Mouse (Mus musculus): ENCODE results near the gene Npepl1. TPM values are rescaled to one million over a fixed set of nuclear protein-coding genes. Genes with fewer than 3 reads are reported as not detected.

Npepl1 gene
- polyA plus RNA-seq, 1 experiment from 2014 or later, result 35.0 TPM

- H3K27ac ChIP-seq, result no peak overlapping the region
- DNase-seq (ENCODE audit: low spot score), result no peak
- no peaks in the 10 kb centered on the region for H3K27me3 ChIP-seq (ENCODE audit: insufficient read depth, poor library complexity, severe bottlenecking)
- H3K4me1 ChIP-seq (replicated peaks), result no peaks in the 10 kb centered on the region
- H3K9me3 ChIP-seq, result no peaks in the 10 kb centered on the region
- no peak overlapping the region for H3K4me3 ChIP-seq
- 91% methylated on average over 3 of the region's 3 CpGs for WGBS
- no peaks in the 10 kb centered on the region for H3K36me3 ChIP-seq
Observed at GRCm38 (mm10) chr2:174160461-174160860, 50.3 kb downstream of the Npepl1 start.

Other genes with a start within 250 kb of the Npepl1 start
- gene Stx16, start 34.0 kb upstream of the Npepl1 start, polyA plus RNA-seq (2016; fragmentation: Nextera tagmentation; extraction: Ambion mirVana), result 8.3 and 9.1 TPM in 2 replicates
- gene Gnas, start 174.0 kb downstream of the Npepl1 start, polyA plus RNA-seq (2016; fragmentation: Nextera tagmentation; extraction: Ambion mirVana), result 1,166 and 1,270 TPM in 2 replicates
- 10.5 and 13.1 TPM in 2 replicates for gene Gm20721, start 236.4 kb downstream of the Npepl1 start, polyA plus RNA-seq (2016; fragmentation: Nextera tagmentation; extraction: Ambion mirVana)

All from hindbrain, embryonic 10.5 days (tissue).